Mouse (Mus musculus) MN1 (cell line): ENCODE results near the gene Gstm6.
"Not testable (repeated sequence)": the region's sequence is repeated elsewhere in the genome, so short reads cannot be mapped to it uniquely, and the experiment has no call there.

Source experiments
- DNase-seq: peaks from one replicate; pipeline ENCODE4 v3.0.0-alpha.2; 2016; ENCODE audit warnings: low spot score

Gstm6 gene

GRCm38 (mm10) chr3:107943239-107943990, at the start of gene Gstm6:
Gene Gstm6, minus strand, starts transcription at chr3:107943749.
- no peak for DNase-seq

GRCm38 (mm10) chr3:107986041-107986562, 42.6 kb upstream of the Gstm6 start, which contains the start of gene Gstm2:
Gene Gstm2, minus strand, starts transcription at chr3:107986453.
- peak; percentile 11 for DNase-seq

- not testable (repeated sequence) for DNase-seq
Observed at GRCm38 (mm10) chr3:107985141-107985540, 41.6 kb upstream of the Gstm6 start.

- DNase-seq, result no peak
Observed at GRCm38 (mm10) chr3:107984471-107984870, 40.9 kb upstream of the Gstm6 start.

GRCm38 (mm10) chr3:107983771-107984170, 40.2 kb upstream of the Gstm6 start:
- DNase-seq, result no peak

GRCm38 (mm10) chr3:107982726-107983125, 39.2 kb upstream of the Gstm6 start:
- no peak for DNase-seq

GRCm38 (mm10) chr3:107981261-107981660, 37.7 kb upstream of the Gstm6 start:
- peak; percentile 9 for DNase-seq

GRCm38 (mm10) chr3:107977691-107978090, 34.1 kb upstream of the Gstm6 start:
- no peak for DNase-seq

- no peak for DNase-seq
Observed at GRCm38 (mm10) chr3:107974237-107974636, 30.7 kb upstream of the Gstm6 start.

- no peak for DNase-seq
Observed at GRCm38 (mm10) chr3:107972070-107972469, 28.5 kb upstream of the Gstm6 start.

GRCm38 (mm10) chr3:107971101-107971500, 27.6 kb upstream of the Gstm6 start:
- DNase-seq, result not testable (repeated sequence)

- no peak for DNase-seq
Observed at GRCm38 (mm10) chr3:107968724-107969395, 25.3 kb upstream of the Gstm6 start, which contains the start of gene Gstm3. Gene Gstm3, minus strand, starts transcription at chr3:107969283.

- DNase-seq, result no peak
Observed at GRCm38 (mm10) chr3:107966631-107967030, 23.1 kb upstream of the Gstm6 start.

- no peak for DNase-seq
Observed at GRCm38 (mm10) chr3:107965592-107965991, 22.0 kb upstream of the Gstm6 start.

GRCm38 (mm10) chr3:107964656-107965308, 21.2 kb upstream of the Gstm6 start:
- peak; percentile 33 for DNase-seq

GRCm38 (mm10) chr3:107964026-107964425, 20.5 kb upstream of the Gstm6 start:
- no peak for DNase-seq

GRCm38 (mm10) chr3:107955260-107955659, 11.7 kb upstream of the Gstm6 start:
- not testable (repeated sequence) for DNase-seq

- peak; percentile 54 for DNase-seq
Observed at GRCm38 (mm10) chr3:107953906-107954305, 10.4 kb upstream of the Gstm6 start.

- DNase-seq, result peak; percentile 86
Observed at GRCm38 (mm10) chr3:107953328-107953755, 9.8 kb upstream of the Gstm6 start.

GRCm38 (mm10) chr3:107950531-107950930, 7.0 kb upstream of the Gstm6 start:
- no peak for DNase-seq

- DNase-seq, result not testable (repeated sequence)
Observed at GRCm38 (mm10) chr3:107949461-107949860, 5.9 kb upstream of the Gstm6 start.

GRCm38 (mm10) chr3:107945729-107946128, 2.2 kb upstream of the Gstm6 start:
- no peak for DNase-seq
